Mouse (Mus musculus): ENCODE results near the gene Hist1h3d. TPM values are rescaled to one million over a fixed set of nuclear protein-coding genes. Genes with fewer than 3 reads are reported as not detected.
"Not testable (repeated sequence)": the region's sequence is repeated elsewhere in the genome, so short reads cannot be mapped to it uniquely, and the experiment has no call there.

The Hist1h3d gene
- polyA plus RNA-seq, 1 experiment from 2014 or later = 8.4 TPM

GRCm38 (mm10) chr13:23543965-23544786 is 31.4 kb upstream of the Hist1h3d start, which contains the start of gene Hist1h3f:
Gene Hist1h3f (plus strand): TSS chr13:23544052.
- Histone ChIP-seq H3K27ac (peak within 1 kb of the TSS; percentile 95), H3K36me3 (no peaks in the 10 kb centered on the region), H3K9me3 (no peaks in the 10 kb centered on the region), H3K27me3 (no peaks in the 10 kb centered on the region), H3K4me3 (peak within 1 kb of the TSS; percentile 52), H3K4me1 (peaks cover 7% of the 10 kb centered on the region), H3K4me2 (replicated peaks) (peak within 1 kb of the TSS; percentile 73), H3K9ac (peak within 1 kb of the TSS; percentile 69)
- WGBS = under 1% methylated on average over 29 of the region's 45 CpGs
- peak; percentile 93 for ATAC-seq (ENCODE audit: low FRiP score, low read depth)

- ATAC-seq (ENCODE audit: low FRiP score, low read depth); H3K9me3 ChIP-seq; H3K36me3 ChIP-seq; H3K4me1 ChIP-seq; H3K27me3 ChIP-seq: not testable (repeated sequence)
- Histone ChIP-seq H3K9ac (peak overlapping the region; percentile 65), H3K4me3 (peak overlapping the region; percentile 52), H3K4me2 (replicated peaks) (peak overlapping the region; percentile 73), H3K27ac (peak overlapping the region; percentile 90; the same call in 1 of the 2 replicates)
- 0% methylated on average over 12 of the region's 14 CpGs for WGBS
Measured at GRCm38 (mm10) chr13:23544787-23545120, 30.8 kb upstream of the Hist1h3d start.

- no peaks in the 10 kb centered on the region for H3K27me3 ChIP-seq
- no peak overlapping the region for H3K4me2 ChIP-seq (replicated peaks)
- no peaks in the 10 kb centered on the region for H3K36me3 ChIP-seq
- no peak for ATAC-seq (ENCODE audit: low FRiP score, low read depth)
- H3K9ac ChIP-seq = no peak overlapping the region
- H3K27ac ChIP-seq = no peak overlapping the region
- no peaks in the 10 kb centered on the region for H3K9me3 ChIP-seq
- H3K4me3 ChIP-seq = no peak overlapping the region
- H3K4me1 ChIP-seq = peaks cover 13% of the 10 kb centered on the region
- WGBS = 81% methylated on average over 5 of the region's 5 CpGs
Measured at GRCm38 (mm10) chr13:23546694-23547093, 28.9 kb upstream of the Hist1h3d start.

- peak overlapping the region; percentile 68 for H3K4me2 ChIP-seq (replicated peaks)
- H3K27me3 ChIP-seq = no peaks in the 10 kb centered on the region
- peak overlapping the region; percentile 94 for H3K27ac ChIP-seq
- 2% methylated on average over 3 of the region's 3 CpGs for WGBS
- H3K36me3 ChIP-seq = no peaks in the 10 kb centered on the region
- no peak for ATAC-seq (ENCODE audit: low FRiP score, low read depth)
- H3K9me3 ChIP-seq = no peaks in the 10 kb centered on the region
- H3K4me3 ChIP-seq = peak overlapping the region; percentile 49
- peak overlapping the region; percentile 71 for H3K9ac ChIP-seq
- H3K4me1 ChIP-seq = peaks cover 17% of the 10 kb centered on the region
Measured at GRCm38 (mm10) chr13:23550761-23551145, 24.8 kb upstream of the Hist1h3d start.

- H3K36me3 ChIP-seq, H3K9me3 ChIP-seq, H3K27me3 ChIP-seq: not testable (repeated sequence)
- WGBS = under 1% methylated on average over 47 of the region's 47 CpGs
- Histone ChIP-seq H3K4me1 (peaks cover 15% of the 10 kb centered on the region), H3K27ac (peak within 1 kb of the TSS; percentile 94), H3K4me2 (replicated peaks) (peak within 1 kb of the TSS; percentile 68), H3K9ac (peak within 1 kb of the TSS; percentile 71), H3K4me3 (peak within 1 kb of the TSS; percentile 49)
- peak; percentile 82 for ATAC-seq (ENCODE audit: low FRiP score, low read depth)
Measured at GRCm38 (mm10) chr13:23551146-23551834, 24.3 kb upstream of the Hist1h3d start, which contains the start of gene Hist1h4f. Gene Hist1h4f (minus strand): TSS chr13:23551648.

GRCm38 (mm10) chr13:23551931-23552914 is 23.3 kb upstream of the Hist1h3d start:
- Histone ChIP-seq H3K36me3 (no peaks in the 10 kb centered on the region), H3K4me1 (peaks cover 19% of the 10 kb centered on the region), H3K4me3 (peak overlapping the region; percentile 49), H3K27ac (peak overlapping the region; percentile 94), H3K4me2 (replicated peaks) (peak overlapping the region; percentile 68), H3K9me3 (no peaks in the 10 kb centered on the region), H3K27me3 (no peaks in the 10 kb centered on the region), H3K9ac (0 out of 2 replicates have a peak overlapping the region, but pooled peaks have one; percentile 31)
- 60% methylated on average over 8 of the region's 8 CpGs for WGBS
- no peak for ATAC-seq (ENCODE audit: low FRiP score, low read depth)

- Histone ChIP-seq H3K9ac (0 out of 2 replicates have a peak within 1 kb of the TSS, but pooled peaks have one; percentile 31), H3K4me1 (peaks cover 19% of the 10 kb centered on the region), H3K4me2 (replicated peaks) (peak within 1 kb of the TSS; percentile 89), H3K4me3 (0 out of 2 replicates have a peak within 1 kb of the TSS, but pooled peaks have one; percentile 49), H3K36me3 (no peaks in the 10 kb centered on the region), H3K27me3 (no peaks in the 10 kb centered on the region), H3K9me3 (no peaks in the 10 kb centered on the region), H3K27ac (peak within 1 kb of the TSS; percentile 99)
- no peak for ATAC-seq (ENCODE audit: low FRiP score, low read depth)
Measured at GRCm38 (mm10) chr13:23552962-23553361, 22.6 kb upstream of the Hist1h3d start, which contains the start of gene Hist1h1d. Gene Hist1h1d (plus strand): TSS chr13:23553262.

- H3K27ac ChIP-seq = peak overlapping the region; percentile 99
- no peaks in the 10 kb centered on the region for H3K9me3 ChIP-seq
- no peaks in the 10 kb centered on the region for H3K27me3 ChIP-seq
- H3K4me2 ChIP-seq (replicated peaks) = peak overlapping the region; percentile 89
- ATAC-seq (ENCODE audit: low FRiP score, low read depth) = no peak
- H3K9ac ChIP-seq = peak overlapping the region; percentile 85
- WGBS = 20% methylated on average over 9 of the region's 9 CpGs
- H3K4me3 ChIP-seq = peak overlapping the region; percentile 61
- no peaks in the 10 kb centered on the region for H3K36me3 ChIP-seq
- H3K4me1 ChIP-seq = peaks cover 19% of the 10 kb centered on the region
Measured at GRCm38 (mm10) chr13:23554393-23554792, 21.2 kb upstream of the Hist1h3d start.

GRCm38 (mm10) chr13:23554925-23555838 is 20.4 kb upstream of the Hist1h3d start:
- peak; percentile 91 for ATAC-seq (ENCODE audit: low FRiP score, low read depth)
- H3K4me3 ChIP-seq = peak overlapping the region; percentile 61

GRCm38 (mm10) chr13:23555839-23556416 is 19.6 kb upstream of the Hist1h3d start:
- ATAC-seq (ENCODE audit: low FRiP score, low read depth) = peak; percentile 79
- Histone ChIP-seq H3K36me3 (no peaks in the 10 kb centered on the region), H3K27me3 (no peaks in the 10 kb centered on the region), H3K9me3 (no peaks in the 10 kb centered on the region), H3K9ac (peak overlapping the region; percentile 85), H3K4me3 (peak overlapping the region; percentile 61), H3K4me2 (replicated peaks) (peak overlapping the region; percentile 89), H3K27ac (peak overlapping the region; percentile 99), H3K4me1 (peaks cover 13% of the 10 kb centered on the region)
- under 1% methylated on average over 18 of the region's 18 CpGs for WGBS

More at GRCm38 (mm10) chr13:23554925-23555838, 20.4 kb upstream of the Hist1h3d start:
- Histone ChIP-seq H3K27me3 (no peaks in the 10 kb centered on the region), H3K9me3 (no peaks in the 10 kb centered on the region), H3K4me2 (replicated peaks) (peak overlapping the region; percentile 89), H3K9ac (peak overlapping the region; percentile 85), H3K27ac (peak overlapping the region; percentile 99), H3K36me3 (no peaks in the 10 kb centered on the region), H3K4me1 (peaks cover 19% of the 10 kb centered on the region)
- WGBS = under 1% methylated on average over 54 of the region's 54 CpGs
